Mouse (Mus musculus) layer of hippocampus, adult 11-12 months (tissue): ENCODE results near the gene Gm21083.
"Not testable (repeated sequence)": the region's sequence is repeated elsewhere in the genome, so short reads cannot be mapped to it uniquely, and the experiment has no call there.

Experiments used
- DNase-seq: peaks from one replicate; pipeline ENCODE4 v3.0.0; 2022; ENCODE audit warnings: low spot score

Gm21083 gene

DNA sequence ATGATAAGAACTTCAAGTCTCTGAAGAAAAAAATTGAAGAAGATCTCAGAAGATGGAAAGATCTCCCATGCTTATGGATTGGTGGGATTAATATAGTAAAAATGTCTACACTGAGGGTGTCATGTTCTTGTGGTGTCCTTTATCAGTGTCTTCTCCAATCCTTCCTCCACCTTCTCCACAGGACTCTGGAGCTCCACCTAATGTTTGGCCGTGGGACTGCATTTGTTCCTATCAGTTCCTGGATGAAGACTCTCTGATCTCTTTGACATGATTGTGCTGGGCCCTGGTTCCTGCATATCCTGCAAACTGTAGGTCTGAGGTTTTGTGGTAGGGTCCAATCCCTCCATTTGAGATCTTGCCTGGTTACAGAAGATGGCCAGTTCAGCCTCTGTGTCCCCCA lies 51.0 kb downstream of the Gm21083 start:
- peak; percentile 30 for DNase-seq

DNA sequence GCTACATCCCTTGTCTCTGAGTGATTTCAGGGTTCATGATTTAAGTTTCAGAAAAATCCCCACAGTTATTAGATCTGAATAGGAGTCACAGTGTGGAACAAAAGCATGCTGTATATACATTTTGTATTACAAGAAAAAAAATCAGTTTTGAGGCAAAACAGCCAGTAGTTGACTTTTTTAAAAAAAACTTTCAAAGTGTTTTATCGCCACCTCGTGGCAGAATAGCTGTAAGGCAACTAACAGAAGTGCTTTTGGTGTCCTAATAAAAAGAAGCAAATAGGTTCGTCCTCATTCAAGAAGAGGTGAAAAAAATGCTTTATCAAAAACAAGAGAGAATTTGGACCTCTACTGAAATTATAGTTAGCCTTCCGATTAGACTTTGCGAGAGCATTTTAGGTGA lies 52.9 kb downstream of the Gm21083 start:
- not testable (repeated sequence) for DNase-seq
